Mouse (Mus musculus): ENCODE results near the gene Atp6v0c. TPM values are rescaled to one million over a fixed set of nuclear protein-coding genes. Genes with fewer than 3 reads are reported as not detected.

Gene Atp6v0c
- polyA plus RNA-seq, 1 experiment from 2014 or later, result 504 TPM

- Histone ChIP-seq H3K27me3 (ENCODE audit: control insufficient read depth, insufficient read depth, low read length) (peaks cover 12% of the 10 kb centered on the region; the same call in 1 of the 2 replicates), H3K4me3 (replicated peaks; ENCODE audit: low read length) (no peak overlapping the region), H3K9ac (ENCODE audit: low read length) (no peak overlapping the region), H3K36me3 (ENCODE audit: control insufficient read depth, insufficient read depth, low read length) (no peaks in the 10 kb centered on the region), H3K4me2 (ENCODE audit: low read depth, low read length) (no peak overlapping the region), H3K27ac (ENCODE audit: low read length) (no peak overlapping the region), H3K9me3 (replicated peaks; ENCODE audit: control insufficient read depth, low read length) (no peaks in the 10 kb centered on the region), H3K4me1 (ENCODE audit: control insufficient read depth, insufficient read depth, low read length) (peaks cover 39% of the 10 kb centered on the region)
- ATAC-seq (ENCODE audit: insufficient read depth, low FRiP score), result no peak
- 48% methylated on average over 4 of the region's 4 CpGs for WGBS
Observed at GRCm38 (mm10) chr17:24203068-24203467, 33.6 kb upstream of the Atp6v0c start.

- no peaks in the 10 kb centered on the region for H3K9me3 ChIP-seq (replicated peaks; ENCODE audit: control insufficient read depth, low read length)
- H3K4me1 ChIP-seq (ENCODE audit: control insufficient read depth, insufficient read depth, low read length), result peaks cover 21% of the 10 kb centered on the region
- 83% methylated on average over 4 of the region's 4 CpGs for WGBS
- no peak overlapping the region for H3K27ac ChIP-seq (ENCODE audit: low read length)
- no peak overlapping the region for H3K4me3 ChIP-seq (replicated peaks; ENCODE audit: low read length)
- H3K36me3 ChIP-seq (ENCODE audit: control insufficient read depth, insufficient read depth, low read length), result no peaks in the 10 kb centered on the region
- no peak overlapping the region for H3K9ac ChIP-seq (ENCODE audit: low read length)
- H3K4me2 ChIP-seq (ENCODE audit: low read depth, low read length), result no peak overlapping the region
- no peak for ATAC-seq (ENCODE audit: insufficient read depth, low FRiP score)
- H3K27me3 ChIP-seq (ENCODE audit: control insufficient read depth, insufficient read depth, low read length), result 0 out of 2 replicates have a peak, but pooled peaks cover 3% of the 10 kb centered on the region
Observed at GRCm38 (mm10) chr17:24201092-24201491, 31.6 kb upstream of the Atp6v0c start.

- ATAC-seq (ENCODE audit: insufficient read depth, low FRiP score), result no peak
- Histone ChIP-seq H3K27ac (ENCODE audit: low read length) (no peak overlapping the region), H3K9ac (ENCODE audit: low read length) (no peak overlapping the region), H3K4me3 (replicated peaks; ENCODE audit: low read length) (no peak overlapping the region), H3K9me3 (replicated peaks; ENCODE audit: control insufficient read depth, low read length) (no peaks in the 10 kb centered on the region), H3K36me3 (ENCODE audit: control insufficient read depth, insufficient read depth, low read length) (no peaks in the 10 kb centered on the region), H3K4me2 (ENCODE audit: low read depth, low read length) (no peak overlapping the region), H3K27me3 (ENCODE audit: control insufficient read depth, insufficient read depth, low read length) (no peaks in the 10 kb centered on the region), H3K4me1 (ENCODE audit: control insufficient read depth, insufficient read depth, low read length) (peaks cover 12% of the 10 kb centered on the region)
- WGBS, result 66% methylated on average over 4 of the region's 4 CpGs
Observed at GRCm38 (mm10) chr17:24199741-24200140, 30.2 kb upstream of the Atp6v0c start.

- Histone ChIP-seq H3K9me3 (replicated peaks; ENCODE audit: control insufficient read depth, low read length) (no peaks in the 10 kb centered on the region), H3K9ac (ENCODE audit: low read length) (0 out of 2 replicates have a peak overlapping the region, but pooled peaks have one; percentile 10), H3K36me3 (ENCODE audit: control insufficient read depth, insufficient read depth, low read length) (no peaks in the 10 kb centered on the region), H3K4me3 (replicated peaks; ENCODE audit: low read length) (no peak overlapping the region), H3K27ac (ENCODE audit: low read length) (no peak overlapping the region), H3K4me2 (ENCODE audit: low read depth, low read length) (no peak overlapping the region), H3K4me1 (ENCODE audit: control insufficient read depth, insufficient read depth, low read length) (peaks cover 8% of the 10 kb centered on the region; the same call in 1 of the 2 replicates), H3K27me3 (ENCODE audit: control insufficient read depth, insufficient read depth, low read length) (no peaks in the 10 kb centered on the region)
- no peak for ATAC-seq (ENCODE audit: insufficient read depth, low FRiP score)
- 81% methylated on average over 4 of the region's 4 CpGs for WGBS
Observed at GRCm38 (mm10) chr17:24199252-24199651, 29.8 kb upstream of the Atp6v0c start.

- no peak overlapping the region for H3K4me3 ChIP-seq (replicated peaks; ENCODE audit: low read length)
- no peaks in the 10 kb centered on the region for H3K36me3 ChIP-seq (ENCODE audit: control insufficient read depth, insufficient read depth, low read length)
- no peaks in the 10 kb centered on the region for H3K27me3 ChIP-seq (ENCODE audit: control insufficient read depth, insufficient read depth, low read length)
- no peak overlapping the region for H3K4me2 ChIP-seq (ENCODE audit: low read depth, low read length)
- no peaks in the 10 kb centered on the region for H3K9me3 ChIP-seq (replicated peaks; ENCODE audit: control insufficient read depth, low read length)
- WGBS, result 58% methylated on average over 15 of the region's 15 CpGs
- ATAC-seq (ENCODE audit: insufficient read depth, low FRiP score), result peak; percentile 15; the same call in 1 of the 2 replicates
- no peak overlapping the region for H3K27ac ChIP-seq (ENCODE audit: low read length)
- H3K4me1 ChIP-seq (ENCODE audit: control insufficient read depth, insufficient read depth, low read length), result no peaks in the 10 kb centered on the region
- no peak overlapping the region for H3K9ac ChIP-seq (ENCODE audit: low read length)
Observed at GRCm38 (mm10) chr17:24197032-24197824, 27.7 kb upstream of the Atp6v0c start.

GRCm38 (mm10) chr17:24195349-24195748 is 25.8 kb upstream of the Atp6v0c start:
- no peak overlapping the region for H3K4me2 ChIP-seq (ENCODE audit: low read depth, low read length)
- no peak for ATAC-seq (ENCODE audit: insufficient read depth, low FRiP score)
- no peaks in the 10 kb centered on the region for H3K27me3 ChIP-seq (ENCODE audit: control insufficient read depth, insufficient read depth, low read length)
- H3K9me3 ChIP-seq (replicated peaks; ENCODE audit: control insufficient read depth, low read length), result no peaks in the 10 kb centered on the region
- H3K9ac ChIP-seq (ENCODE audit: low read length), result no peak overlapping the region
- H3K4me1 ChIP-seq (ENCODE audit: control insufficient read depth, insufficient read depth, low read length), result no peaks in the 10 kb centered on the region
- no peak overlapping the region for H3K4me3 ChIP-seq (replicated peaks; ENCODE audit: low read length)
- no peak overlapping the region for H3K27ac ChIP-seq (ENCODE audit: low read length)
- H3K36me3 ChIP-seq (ENCODE audit: control insufficient read depth, insufficient read depth, low read length), result no peaks in the 10 kb centered on the region
- 52% methylated on average over 2 of the region's 2 CpGs for WGBS

- no peaks in the 10 kb centered on the region for H3K27me3 ChIP-seq (ENCODE audit: control insufficient read depth, insufficient read depth, low read length)
- no peak for ATAC-seq (ENCODE audit: insufficient read depth, low FRiP score)
- no peaks in the 10 kb centered on the region for H3K36me3 ChIP-seq (ENCODE audit: control insufficient read depth, insufficient read depth, low read length)
- no peak overlapping the region for H3K4me3 ChIP-seq (replicated peaks; ENCODE audit: low read length)
- H3K4me1 ChIP-seq (ENCODE audit: control insufficient read depth, insufficient read depth, low read length), result no peaks in the 10 kb centered on the region
- no peak overlapping the region for H3K9ac ChIP-seq (ENCODE audit: low read length)
- no peak overlapping the region for H3K4me2 ChIP-seq (ENCODE audit: low read depth, low read length)
- no peak overlapping the region for H3K27ac ChIP-seq (ENCODE audit: low read length)
- no peaks in the 10 kb centered on the region for H3K9me3 ChIP-seq (replicated peaks; ENCODE audit: control insufficient read depth, low read length)
- 75% methylated on average over 5 of the region's 5 CpGs for WGBS
Observed at GRCm38 (mm10) chr17:24193769-24194168, 24.3 kb upstream of the Atp6v0c start.

DNA sequence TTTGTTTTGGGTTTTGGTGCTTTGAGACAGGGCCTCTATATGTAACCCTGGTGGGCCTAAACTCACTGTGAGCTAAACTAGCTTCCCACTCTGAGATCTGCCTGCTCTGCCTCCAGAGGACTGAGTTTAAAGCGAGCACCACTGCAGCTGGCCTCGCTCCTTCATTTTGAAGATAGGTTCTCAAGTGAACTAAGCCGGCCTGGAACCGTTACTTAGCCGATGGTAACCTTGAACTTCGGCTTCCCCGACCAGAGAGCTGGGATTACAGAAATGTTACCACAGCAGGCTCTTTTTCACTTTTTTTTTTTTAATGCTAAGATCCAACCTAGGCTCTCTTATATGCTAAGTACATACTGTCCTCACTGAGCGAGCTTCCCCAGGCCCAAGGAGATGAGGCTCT is 23.8 kb upstream of the Atp6v0c start:
- 87% methylated on average over 8 of the region's 8 CpGs for WGBS
- no peak overlapping the region for H3K27ac ChIP-seq (ENCODE audit: low read length)
- H3K4me3 ChIP-seq (replicated peaks; ENCODE audit: low read length), result no peak overlapping the region
- H3K4me1 ChIP-seq (ENCODE audit: control insufficient read depth, insufficient read depth, low read length), result no peaks in the 10 kb centered on the region
- H3K9ac ChIP-seq (ENCODE audit: low read length), result no peak overlapping the region
- no peak overlapping the region for H3K4me2 ChIP-seq (ENCODE audit: low read depth, low read length)
- H3K27me3 ChIP-seq (ENCODE audit: control insufficient read depth, insufficient read depth, low read length), result no peaks in the 10 kb centered on the region
- ATAC-seq (ENCODE audit: insufficient read depth, low FRiP score), result no peak
- H3K36me3 ChIP-seq (ENCODE audit: control insufficient read depth, insufficient read depth, low read length), result no peaks in the 10 kb centered on the region
- H3K9me3 ChIP-seq (replicated peaks; ENCODE audit: control insufficient read depth, low read length), result no peaks in the 10 kb centered on the region

GRCm38 (mm10) chr17:24192848-24193247 is 23.3 kb upstream of the Atp6v0c start:
- H3K9ac ChIP-seq (ENCODE audit: low read length), result no peak overlapping the region
- ATAC-seq (ENCODE audit: insufficient read depth, low FRiP score), result no peak
- no peaks in the 10 kb centered on the region for H3K36me3 ChIP-seq (ENCODE audit: control insufficient read depth, insufficient read depth, low read length)
- H3K4me2 ChIP-seq (ENCODE audit: low read depth, low read length), result no peak overlapping the region
- H3K27ac ChIP-seq (ENCODE audit: low read length), result no peak overlapping the region
- no peaks in the 10 kb centered on the region for H3K4me1 ChIP-seq (ENCODE audit: control insufficient read depth, insufficient read depth, low read length)
- H3K9me3 ChIP-seq (replicated peaks; ENCODE audit: control insufficient read depth, low read length), result no peaks in the 10 kb centered on the region
- H3K4me3 ChIP-seq (replicated peaks; ENCODE audit: low read length), result no peak overlapping the region
- WGBS, result 67% methylated on average over 8 of the region's 8 CpGs
- no peaks in the 10 kb centered on the region for H3K27me3 ChIP-seq (ENCODE audit: control insufficient read depth, insufficient read depth, low read length)
